Mouse (Mus musculus): ENCODE measurements around the gene Neurod4. TPM values are rescaled to one million over a fixed set of nuclear protein-coding genes. Genes with fewer than 3 reads are reported as not detected.

Gene Neurod4
- polyA plus RNA-seq, 1 experiment from 2014 or later: 1.2 TPM

Other genes with a start within 250 kb of the Neurod4 start
- gene Olfr821, start 249.9 kb downstream of the Neurod4 start, polyA plus RNA-seq (2014; fragmentation: Nextera tagmentation; extraction: Ambion mirVana): not detected in 2 replicates
- gene Olfr822, start 209.0 kb downstream of the Neurod4 start, polyA plus RNA-seq (2014; fragmentation: Nextera tagmentation; extraction: Ambion mirVana): not detected in 2 replicates
- not detected in 2 replicates for gene Olfr823, start 164.9 kb downstream of the Neurod4 start, polyA plus RNA-seq (2014; fragmentation: Nextera tagmentation; extraction: Ambion mirVana)
- not detected in 2 replicates for gene Olfr824, start 150.2 kb downstream of the Neurod4 start, polyA plus RNA-seq (2014; fragmentation: Nextera tagmentation; extraction: Ambion mirVana)
- gene Olfr825, start 113.5 kb downstream of the Neurod4 start, polyA plus RNA-seq (2014; fragmentation: Nextera tagmentation; extraction: Ambion mirVana): not detected in 2 replicates
- not detected in 2 replicates for gene Olfr826, start 96.1 kb downstream of the Neurod4 start, polyA plus RNA-seq (2014; fragmentation: Nextera tagmentation; extraction: Ambion mirVana)
- gene Olfr827, start 65.8 kb downstream of the Neurod4 start, polyA plus RNA-seq (2014; fragmentation: Nextera tagmentation; extraction: Ambion mirVana): not detected in 2 replicates
- gene Tespa1, start 42.6 kb upstream of the Neurod4 start, polyA plus RNA-seq (2014; fragmentation: Nextera tagmentation; extraction: Ambion mirVana): not detected in 2 replicates
- 0.05 TPM in 1 of 2 replicates, not detected in the other for gene Vmn2r84, start 114.1 kb upstream of the Neurod4 start, polyA plus RNA-seq (2014; fragmentation: Nextera tagmentation; extraction: Ambion mirVana)
- 0.03 and 0.05 TPM in 2 replicates for gene Vmn2r85, start 149.5 kb upstream of the Neurod4 start, polyA plus RNA-seq (2014; fragmentation: Nextera tagmentation; extraction: Ambion mirVana)
- gene Vmn2r86, start 175.8 kb upstream of the Neurod4 start, polyA plus RNA-seq (2014; fragmentation: Nextera tagmentation; extraction: Ambion mirVana): 0.03 TPM in 1 of 2 replicates, not detected in the other
- gene Vmn2r87, start 217.2 kb upstream of the Neurod4 start, polyA plus RNA-seq (2014; fragmentation: Nextera tagmentation; extraction: Ambion mirVana): 0.24 and 0.31 TPM in 2 replicates

All from hindbrain, embryonic 14.5 days (tissue).